Mouse (Mus musculus): ENCODE data around the gene Zbtb20.

- TF ChIP-seq POLR2A (IDR thresholded peaks at IDR 0.05; ENCODE audit: insufficient read depth, low read depth, low read length) (no peak), CTCF (IDR thresholded peaks at IDR 0.05; ENCODE audit: insufficient read depth, low read depth, low read length) (no peak)
These were observed 35.6 kb downstream of the Zbtb20 start for GRCm38 (mm10) chr16:42911326-42911725.

All from olfactory bulb, adult 2 months (tissue).